Mouse (Mus musculus): ENCODE data around the gene Rims1.
A peak's percentile ranks its signal among the peaks of the same experiment; 100 is the strongest.

The Rims1 gene

DNA sequence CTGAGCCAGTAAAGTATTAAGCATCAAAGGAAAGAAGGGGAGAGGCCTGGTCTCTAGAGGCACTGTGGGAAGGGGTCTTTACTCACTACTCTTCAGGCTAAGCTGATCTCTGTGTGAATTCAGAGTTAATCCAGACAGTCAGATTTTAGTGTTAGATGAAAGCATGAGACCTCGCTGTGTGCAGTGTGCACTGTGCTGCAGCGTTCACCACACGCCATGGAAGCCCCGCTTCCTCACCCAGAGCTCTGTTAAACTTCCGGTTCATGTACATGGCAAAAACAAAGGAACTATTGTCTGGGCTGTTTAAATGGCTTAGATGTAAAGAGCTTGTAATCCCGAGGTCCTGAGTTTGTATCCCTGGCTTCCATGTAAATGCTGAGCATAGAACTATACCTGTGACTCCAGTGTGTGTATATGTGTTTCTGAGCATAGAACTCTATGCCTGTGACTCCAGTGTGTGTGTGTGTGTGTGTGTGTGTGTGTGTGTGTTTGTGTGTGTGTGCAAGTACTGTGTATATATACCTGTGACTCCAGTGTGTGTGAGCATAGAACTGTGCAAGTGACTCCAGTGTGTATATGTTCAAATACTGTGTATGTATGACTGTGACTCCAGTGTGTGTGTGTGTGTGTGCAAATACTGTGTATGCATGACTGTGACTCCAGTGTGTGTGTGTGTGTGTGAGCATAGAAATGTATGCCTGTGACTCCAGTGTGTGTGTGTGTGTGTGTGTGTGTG, 484.7 kb downstream of the Rims1 start:
- no peak for DNase-seq

DNA sequence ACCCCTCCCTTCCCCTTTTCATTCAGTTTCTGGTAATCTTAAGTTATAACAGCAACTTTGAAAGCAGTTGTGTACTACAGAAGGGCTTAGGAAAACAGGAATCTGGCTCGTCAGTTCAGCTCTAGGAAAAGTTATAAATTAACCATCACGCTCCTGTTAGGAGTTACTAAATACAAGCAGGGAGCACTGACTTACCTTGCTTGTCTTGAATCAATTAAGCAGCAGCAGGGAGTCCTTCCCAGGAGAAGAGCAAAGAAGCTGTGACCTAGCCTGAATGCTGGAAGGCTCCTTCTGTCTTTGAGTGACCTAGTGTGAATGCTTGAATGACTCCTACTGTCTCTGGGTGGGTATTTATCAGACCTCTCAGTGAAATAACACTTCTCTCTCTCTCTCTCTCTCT, 490.3 kb downstream of the Rims1 start:
- peak; percentile 11 to 40 for DNase-seq

DNA sequence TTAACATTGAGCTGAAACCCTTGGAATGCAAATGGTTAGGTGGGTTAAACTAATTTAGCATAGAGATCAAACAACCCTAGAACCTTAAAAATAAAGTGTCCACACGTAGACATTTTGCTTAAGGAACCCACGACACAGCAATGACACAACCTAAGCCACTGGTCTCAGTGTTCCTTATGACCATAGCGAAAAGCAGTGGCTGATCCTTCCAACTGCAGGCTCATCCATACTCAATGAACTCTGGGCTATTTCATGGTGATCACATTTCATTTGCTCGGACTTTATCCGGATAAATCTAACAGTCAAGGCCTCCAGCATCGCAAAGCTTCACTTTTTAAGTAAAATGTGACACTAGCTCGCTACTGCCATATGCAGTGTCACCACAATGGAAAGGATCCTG, 494.3 kb downstream of the Rims1 start:
- no peak for DNase-seq

DNA sequence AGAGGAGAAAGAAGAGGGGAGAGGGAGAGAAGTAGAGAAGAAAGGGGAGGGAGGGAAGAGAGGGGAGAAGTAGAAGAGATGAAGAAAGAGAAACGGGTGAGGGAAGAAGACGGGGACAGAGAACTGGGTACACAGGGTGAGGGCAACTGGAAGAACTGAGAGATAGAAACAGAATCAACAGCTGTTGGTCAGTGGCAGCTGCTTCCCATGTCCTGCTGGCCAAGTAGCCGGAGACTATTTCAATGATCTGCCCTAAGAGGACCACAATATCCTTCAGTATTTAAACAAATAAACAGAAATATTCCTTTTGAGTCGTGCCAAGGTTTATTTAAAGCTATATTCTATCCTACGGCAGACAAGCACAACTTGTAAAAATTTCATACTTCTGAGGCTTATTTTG, 499.3 kb downstream of the Rims1 start:
- DNase-seq: no peak

DNA sequence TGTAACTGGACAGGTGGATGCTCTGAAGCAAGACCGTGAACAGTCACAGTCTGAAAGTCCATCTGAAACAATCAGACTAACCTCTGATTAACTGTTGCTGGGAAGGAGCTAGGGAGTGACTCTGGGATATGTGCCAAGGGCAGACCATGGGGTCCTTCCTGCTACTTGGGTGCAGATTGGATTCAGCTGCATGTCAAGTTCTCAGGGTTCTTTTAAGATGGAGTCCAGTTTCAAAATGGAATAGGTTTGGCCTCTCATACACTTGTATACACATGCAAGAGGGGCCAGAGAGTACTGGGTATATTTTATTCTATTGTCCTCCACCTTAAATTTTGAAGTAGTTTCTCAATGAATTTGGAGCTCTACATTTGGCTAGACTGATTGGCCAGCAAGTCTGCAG, 499.9 kb downstream of the Rims1 start:
- no peak for DNase-seq

DNA sequence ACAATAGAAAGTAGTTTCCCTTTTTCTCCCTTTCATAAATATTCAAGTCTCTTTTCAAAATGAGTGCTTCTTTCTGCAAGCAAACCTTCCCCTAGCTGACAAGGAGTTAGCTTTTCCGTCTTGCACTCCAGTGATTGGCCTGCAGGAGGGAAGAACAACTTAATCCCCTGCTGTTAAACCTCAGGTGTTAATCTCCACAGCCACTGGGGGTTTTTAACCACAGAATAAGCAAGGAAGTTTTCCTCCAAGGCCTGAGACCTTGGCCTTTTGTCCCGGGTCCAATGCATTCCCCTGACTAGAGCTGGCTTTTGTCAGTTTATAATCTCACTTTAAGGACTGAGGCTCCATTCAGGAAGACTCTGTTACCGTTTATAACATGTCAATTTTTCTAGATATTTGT, 511.8 kb downstream of the Rims1 start:
- DNase-seq: no peak

DNA sequence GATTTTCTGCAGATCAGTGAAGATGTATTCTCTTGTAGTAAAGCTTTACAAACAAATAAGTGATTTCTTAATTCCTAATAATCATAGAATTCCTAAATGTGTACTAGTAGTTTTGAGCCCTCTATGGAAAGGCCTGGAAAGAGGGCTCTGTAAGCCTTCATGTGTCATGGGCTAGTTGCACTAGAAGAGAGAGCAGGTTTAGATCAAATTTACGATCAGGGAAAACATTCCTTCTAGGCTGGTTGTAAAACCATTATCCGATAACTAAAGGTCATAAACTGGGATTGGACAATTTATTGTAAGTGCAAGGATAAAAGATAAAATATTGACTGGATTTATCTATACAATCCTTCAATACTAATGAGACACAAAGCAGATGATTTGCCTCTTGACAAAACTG, 512.5 kb downstream of the Rims1 start:
- no peak for DNase-seq

DNA sequence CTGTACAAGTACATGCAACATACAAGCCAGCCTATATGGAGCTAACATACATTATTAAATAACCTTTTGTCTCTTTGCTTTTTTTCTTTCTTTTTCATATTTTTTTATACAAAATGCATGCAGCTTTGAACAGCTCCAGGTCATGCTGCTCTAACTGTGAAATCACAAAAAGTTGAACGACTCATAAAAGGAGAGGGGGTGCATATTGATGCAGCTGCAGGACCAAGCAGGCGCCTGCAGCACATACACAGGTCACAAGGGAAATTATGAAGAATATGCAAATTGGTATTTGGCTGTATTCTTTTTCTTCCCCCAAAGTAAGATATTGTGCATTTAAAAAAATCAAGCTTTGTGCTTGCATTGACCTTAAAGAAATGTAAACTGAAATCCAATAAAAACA, 519.0 kb downstream of the Rims1 start:
- DNase-seq: no peak

DNA sequence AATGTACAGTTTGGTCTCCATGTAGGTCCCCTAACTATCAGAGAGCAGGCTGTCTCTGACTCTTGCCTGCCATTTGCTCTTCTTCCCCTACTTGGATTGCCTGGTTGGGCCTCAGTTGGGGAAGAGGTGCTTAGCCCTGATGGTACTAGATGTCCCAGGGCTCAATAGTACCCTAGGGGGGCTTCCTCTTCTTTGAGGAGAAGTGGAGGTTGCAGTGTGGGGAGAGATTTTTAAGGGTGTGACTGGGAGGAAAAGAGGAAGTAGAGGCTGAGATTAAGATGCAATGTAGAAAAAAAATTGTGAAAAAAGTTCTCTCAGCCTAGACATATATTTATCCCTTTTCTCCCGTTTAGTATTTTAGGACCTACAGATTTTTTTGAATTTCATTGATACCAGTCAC, 525.8 kb downstream of the Rims1 start:
- no peak for DNase-seq

DNA sequence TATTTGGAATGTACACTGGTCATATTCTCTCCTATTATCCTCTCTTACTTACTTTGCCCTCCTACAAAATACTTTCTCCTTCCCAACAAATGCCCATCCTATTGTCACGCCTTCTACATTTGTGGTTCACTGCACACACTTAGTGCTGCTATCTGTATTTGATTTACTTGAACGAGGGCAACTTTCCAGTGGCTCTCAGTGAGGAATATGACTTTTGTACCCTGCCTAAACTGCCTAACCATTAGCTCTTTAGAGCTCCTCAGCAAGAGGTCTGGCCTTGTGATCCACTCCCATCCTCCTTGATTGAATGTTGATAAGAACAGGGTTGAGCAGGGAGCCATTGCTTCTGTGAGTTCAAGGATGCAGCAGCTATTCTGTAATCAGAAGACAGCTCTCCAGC, 531.7 kb downstream of the Rims1 start:
- peak; percentile 28 to 51 for DNase-seq

DNA sequence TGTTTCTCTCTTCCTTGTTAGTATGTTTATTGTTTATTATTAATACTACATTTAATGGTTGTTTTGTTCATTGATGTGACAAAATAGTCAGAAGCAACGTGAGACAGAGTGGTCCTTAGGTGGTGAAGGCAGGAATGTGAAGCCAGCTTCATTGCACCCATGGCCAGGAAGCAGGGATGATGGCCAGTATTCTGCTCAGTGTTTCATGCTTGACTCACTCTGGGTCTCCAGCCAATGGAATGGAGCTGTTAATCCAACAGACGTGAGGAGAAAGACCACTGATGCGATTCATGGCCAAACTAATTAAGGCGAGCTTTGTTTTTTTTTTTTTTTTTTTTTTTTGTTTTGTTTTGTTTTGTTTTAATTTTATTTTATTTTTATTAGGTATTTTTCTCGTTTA, 535.7 kb downstream of the Rims1 start:
- DNase-seq: no peak

DNA sequence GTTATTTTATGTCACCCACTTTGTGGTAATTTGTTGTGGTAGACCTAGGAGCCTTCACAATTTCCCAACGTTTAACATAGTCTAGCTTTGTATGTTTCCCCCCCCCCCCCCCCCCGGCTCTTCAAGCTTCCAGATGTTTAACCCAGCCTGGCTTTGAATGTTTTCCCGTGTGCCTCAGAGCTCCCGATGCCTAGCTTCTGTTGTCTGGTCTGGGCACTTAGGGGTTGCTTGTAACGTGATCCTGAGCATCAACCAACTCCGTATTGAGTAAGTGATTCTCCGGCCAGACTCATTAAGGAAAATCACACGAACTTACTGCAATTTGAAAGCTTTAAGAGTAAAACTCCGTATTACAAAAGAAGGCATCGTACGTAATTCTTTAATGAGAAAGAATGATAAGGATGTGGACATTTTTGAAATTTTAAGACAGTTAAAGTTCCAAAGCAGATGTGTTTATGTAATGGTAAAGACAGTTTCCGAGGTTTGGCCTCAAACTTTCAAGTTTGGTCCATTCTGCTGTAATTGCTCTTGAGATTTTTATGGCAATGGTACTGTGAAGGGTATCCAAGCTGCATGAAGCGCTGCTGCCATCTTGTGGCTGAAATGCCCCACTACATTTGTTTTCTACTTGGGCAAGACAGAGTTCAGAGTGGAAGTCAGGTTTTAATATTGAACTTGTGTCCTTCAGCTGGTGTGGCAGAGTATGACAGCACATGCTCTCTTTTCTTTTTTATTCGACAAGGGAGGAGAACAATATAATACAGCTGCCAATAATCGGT, 537.0 kb downstream of the Rims1 start:
- DNase-seq: peak; percentile 52 to 84

DNA sequence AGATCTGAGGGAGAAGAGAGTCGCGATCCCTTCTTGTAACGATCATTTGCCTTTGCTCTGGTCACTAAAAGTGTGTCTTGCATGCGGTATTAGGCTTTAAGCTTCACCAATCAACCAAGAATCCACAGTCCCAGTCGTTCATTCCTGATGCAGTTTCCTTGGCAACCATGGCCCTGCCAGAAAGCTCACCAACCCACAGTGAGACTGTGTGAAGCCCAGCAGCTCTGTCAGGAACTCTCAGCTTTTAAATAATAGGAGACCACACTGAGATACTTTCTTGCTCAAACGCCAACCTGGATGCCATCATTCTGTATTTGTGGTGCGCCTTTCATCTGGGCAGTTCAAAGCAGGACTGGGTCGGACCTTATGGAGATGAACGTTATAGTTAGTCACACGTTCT, 539.3 kb downstream of the Rims1 start:
- DNase-seq: no peak

DNA sequence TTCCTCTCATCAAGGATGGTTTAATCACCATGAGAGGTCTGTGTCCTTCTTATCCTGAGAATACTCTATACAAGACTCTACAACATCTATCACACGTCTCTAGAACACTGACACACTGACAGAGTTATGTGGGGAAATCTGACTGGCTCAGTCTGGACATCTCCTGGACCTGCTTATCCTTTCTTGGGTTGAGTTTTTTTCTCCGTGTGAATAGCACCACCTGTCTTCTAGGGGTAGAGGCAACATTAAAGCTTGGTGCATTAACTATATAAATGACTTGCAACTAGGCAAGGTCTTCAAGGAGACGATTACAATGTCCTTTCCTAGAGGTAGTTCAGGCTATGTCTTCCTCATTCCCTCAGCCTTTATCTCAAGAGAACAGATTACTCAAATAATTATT, 540.3 kb downstream of the Rims1 start:
- no peak for DNase-seq

DNA sequence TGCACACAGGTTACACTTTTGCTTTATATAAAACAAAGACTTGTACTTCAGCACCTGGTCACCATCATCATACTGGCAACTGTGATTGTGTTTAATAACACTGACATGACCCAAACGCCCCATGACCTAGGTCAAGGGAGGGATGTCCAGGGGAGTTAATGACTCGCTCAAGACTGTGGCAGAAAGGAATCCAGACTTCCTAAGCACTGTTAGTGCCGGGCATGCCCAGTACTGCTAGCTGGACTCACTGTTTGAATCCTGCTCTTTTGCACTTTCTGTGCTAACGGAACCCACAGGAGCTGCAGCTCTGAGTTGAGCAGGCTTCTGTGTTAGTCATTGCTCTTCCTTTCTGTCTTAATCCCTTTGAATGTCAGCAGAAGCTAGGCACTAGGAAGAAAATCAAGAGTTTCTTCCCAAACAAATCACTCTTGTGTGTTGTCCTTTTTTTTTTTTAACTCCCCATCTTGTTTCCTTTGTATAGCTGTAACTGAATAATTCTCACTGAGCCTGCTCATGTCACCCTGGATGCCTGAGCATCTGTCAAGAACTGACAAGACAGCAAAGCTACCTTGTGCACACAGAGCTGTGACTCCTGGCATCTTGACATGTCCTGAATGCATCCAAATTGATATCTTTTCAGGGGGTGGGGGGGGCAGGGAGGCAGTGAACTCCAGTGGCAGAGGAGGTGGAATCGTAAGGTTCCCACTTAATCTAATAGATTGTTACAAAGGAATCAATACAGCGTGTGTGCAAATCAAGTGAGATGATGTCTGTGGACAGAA, 543.4 kb downstream of the Rims1 start:
- no peak for DNase-seq

DNA sequence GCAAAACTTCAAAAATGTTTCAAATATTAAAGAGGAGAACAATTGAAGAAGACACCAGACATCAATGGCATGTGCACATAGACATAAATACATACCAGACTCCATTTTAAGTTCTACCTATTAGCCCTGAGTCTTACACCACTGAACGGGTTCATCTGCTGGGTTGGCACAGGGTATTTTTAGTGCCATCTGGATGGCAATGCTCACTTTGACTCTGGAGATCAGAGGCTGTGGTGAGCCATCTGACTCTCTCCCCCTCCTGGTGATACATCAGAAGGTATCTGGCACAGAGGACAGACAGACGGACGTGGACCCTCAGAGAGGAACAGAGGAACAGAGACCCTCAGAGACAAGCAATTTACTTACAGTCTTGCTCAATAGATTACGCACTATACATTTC, 544.1 kb downstream of the Rims1 start:
- DNase-seq: no peak

DNA sequence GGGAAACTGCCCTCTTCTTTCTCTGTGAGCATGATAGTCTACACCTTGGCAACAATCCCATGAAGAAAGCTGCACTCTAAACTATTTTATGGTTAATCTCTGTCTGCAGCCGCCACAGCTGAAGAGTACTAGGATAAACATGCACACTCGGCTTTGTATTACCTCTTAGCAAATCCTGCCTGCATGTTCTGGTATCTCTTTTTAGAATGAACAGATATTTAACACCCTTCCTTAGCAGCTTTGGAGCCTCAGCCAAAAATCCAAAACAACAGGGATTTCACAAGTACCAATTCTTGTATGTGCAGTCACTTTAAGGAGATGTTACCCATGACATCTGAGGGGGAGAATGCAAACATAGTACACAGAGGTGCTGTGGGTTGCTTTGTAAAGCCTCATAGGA, 545.5 kb downstream of the Rims1 start:
- DNase-seq: no peak

DNA sequence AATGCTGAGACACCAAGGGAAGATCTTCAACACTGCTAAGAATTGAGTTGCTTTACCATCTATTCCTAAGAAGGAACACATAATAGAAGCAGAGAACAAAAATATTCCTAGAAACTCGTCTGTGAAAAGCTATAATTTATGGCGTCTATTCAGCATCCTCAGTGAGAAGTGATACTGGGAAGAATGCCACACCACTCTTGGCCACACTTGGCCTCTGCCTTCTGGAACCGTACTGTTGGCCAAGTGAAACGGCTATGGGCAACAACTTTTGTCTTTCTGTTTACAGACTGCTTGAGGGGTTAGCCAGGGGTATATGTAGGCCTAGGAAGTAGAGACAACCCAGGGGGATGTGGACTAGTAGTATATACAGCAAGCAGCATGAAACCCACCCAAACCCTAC, 547.4 kb downstream of the Rims1 start:
- no peak for DNase-seq

DNA sequence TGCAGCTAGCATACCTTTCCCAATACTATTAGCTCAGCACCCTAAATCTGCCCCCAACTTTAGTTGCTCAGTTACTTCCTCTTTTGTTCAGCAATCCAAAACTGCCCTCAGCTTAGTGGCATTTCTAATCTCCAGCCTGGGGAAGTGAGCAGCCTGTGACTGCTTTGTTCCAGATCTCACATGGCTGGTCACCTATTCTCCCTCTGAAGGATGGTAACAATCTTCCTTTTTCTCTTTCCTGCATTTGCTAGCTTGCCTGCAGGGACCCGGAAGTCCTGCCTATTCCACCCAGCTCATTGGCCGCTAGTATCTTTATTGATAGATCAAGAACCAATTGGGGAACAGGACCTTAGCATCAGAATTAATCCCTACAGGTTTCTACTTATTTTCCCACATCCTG, 551.5 kb downstream of the Rims1 start:
- no peak for DNase-seq

DNA sequence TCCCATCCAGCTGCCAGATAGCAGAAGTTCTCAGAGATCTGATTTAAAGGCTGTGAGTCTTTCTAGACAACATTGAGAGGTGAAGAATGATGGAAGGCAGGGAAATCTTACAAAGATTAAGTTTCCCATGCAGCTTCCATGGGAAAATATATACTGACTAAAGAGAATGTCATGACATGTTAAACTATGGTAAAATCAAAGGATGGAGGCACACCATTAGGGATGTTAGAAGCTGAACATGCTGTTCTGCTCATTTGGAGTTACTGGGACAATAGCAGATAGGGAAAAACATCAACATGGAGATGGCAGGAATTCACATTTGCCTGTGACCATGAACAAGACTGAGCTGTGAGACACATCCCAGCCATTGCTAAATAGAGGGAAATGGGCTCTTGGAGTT, 552.9 kb downstream of the Rims1 start:
- DNase-seq: no peak

DNA sequence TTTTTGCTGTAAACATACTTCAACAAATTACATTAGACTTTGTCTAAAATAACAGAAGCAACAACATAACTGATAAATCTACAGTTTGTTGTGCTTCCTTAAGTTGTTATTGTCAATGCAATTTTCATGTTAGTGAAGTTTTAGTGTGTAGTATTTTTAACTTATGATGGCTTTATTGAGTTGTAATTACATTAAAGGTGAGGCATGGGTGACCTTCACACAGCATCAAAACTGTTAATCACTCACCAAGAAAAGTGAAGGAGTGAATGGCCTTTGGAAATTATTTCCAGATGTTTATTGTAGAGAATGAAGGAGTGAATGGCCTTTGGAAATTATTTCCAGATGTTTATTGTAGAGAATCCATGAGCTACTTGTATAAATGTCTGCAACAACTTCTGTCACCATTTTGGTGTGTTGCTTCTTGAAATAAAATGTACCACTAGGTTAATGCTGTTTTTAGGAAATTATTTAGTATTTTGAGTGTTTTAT, 556.9 kb downstream of the Rims1 start:
- no peak for DNase-seq

DNA sequence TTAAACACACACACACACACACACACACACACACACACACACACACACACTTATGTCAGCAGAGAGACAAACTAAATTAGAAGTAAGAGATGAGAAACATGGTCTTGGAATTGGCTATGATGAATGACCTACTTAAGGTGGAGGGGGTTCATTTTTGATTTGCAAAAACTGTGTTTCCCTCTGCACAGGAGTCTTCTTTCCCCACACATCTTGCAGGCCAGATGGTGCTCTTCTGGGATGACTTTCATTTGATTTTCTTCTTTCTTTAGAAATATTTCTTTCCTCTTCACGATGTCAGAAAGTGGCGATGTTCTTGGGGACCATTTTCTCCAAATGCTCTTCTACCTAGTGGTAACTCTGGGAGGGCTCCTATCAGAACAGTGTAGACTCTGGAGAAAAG, 560.0 kb downstream of the Rims1 start:
- no peak for DNase-seq
